Mouse (Mus musculus) granulocyte monocyte progenitor cell, adult 5-6 weeks (primary cell): ENCODE measurements at regions not wholly inside any gene's neighbourhood (a gene's known extent, or its start where the extent isn't known, plus 50 kb on each side); places are given as distances from the start of the nearest gene placed in this dataset.
"Not testable (repeated sequence)": the region's sequence is repeated elsewhere in the genome, so short reads cannot be mapped to it uniquely, and the experiment has no call there.

Experiments
- ATAC-seq: replicated peaks from 2 replicates; pipeline ENCODE4 v1.8.0; 2016; ENCODE audit warnings: mild to moderate bottlenecking, moderate TSS enrichment, inconsistent platforms; ENCODE audit not compliant: poor library complexity, severe bottlenecking

DNA sequence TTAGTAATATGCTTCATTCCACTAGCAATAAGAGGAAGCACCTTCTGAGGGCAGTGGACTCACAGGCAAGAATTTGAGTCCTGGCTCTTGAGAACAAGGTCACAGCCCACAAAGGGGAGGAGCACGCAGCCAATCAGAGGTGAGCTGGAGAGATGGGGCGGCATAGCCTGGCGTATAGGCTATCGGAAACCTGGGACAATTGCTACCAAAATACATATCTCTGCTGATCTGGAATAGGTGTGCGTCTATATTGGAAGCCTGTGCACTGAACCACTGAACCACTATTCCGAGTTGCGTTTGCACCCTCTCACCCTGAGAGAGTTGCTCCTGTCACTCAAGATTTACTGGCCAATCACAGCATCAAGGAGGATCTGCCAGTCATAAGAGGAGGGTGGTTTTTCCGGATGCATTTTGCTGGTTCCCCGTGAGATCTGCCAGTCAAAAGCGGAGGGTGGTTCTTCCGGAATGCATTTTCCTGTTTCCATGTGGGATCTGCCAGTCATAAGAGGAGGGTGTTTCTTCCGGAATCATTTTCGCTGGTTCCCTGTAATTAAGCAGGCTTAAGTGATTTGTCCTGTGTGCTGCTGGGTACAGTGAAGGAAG lies 80.1 kb upstream of the Riok2 start:
- ATAC-seq = peak; percentile 100

DNA sequence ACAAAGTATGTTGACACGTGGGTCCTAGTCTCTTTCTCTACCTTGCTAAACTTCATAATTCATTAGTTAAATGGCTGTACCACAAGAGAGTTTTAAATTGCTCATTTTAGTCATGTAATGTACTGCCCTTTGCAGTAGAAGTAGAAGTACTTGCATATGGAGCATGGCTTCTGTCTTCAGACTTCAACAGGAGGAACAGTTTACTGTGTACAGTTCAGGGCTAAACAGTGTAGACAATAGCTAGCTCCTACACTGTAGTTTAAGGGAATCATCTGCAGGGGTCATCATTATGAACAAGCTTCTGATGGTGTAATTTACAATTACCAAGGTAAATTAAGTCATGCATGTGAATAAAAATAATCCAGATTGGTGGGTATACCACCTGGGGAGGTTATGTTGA lies 79.1 kb upstream of the Riok2 start:
- not testable (repeated sequence) for ATAC-seq

DNA sequence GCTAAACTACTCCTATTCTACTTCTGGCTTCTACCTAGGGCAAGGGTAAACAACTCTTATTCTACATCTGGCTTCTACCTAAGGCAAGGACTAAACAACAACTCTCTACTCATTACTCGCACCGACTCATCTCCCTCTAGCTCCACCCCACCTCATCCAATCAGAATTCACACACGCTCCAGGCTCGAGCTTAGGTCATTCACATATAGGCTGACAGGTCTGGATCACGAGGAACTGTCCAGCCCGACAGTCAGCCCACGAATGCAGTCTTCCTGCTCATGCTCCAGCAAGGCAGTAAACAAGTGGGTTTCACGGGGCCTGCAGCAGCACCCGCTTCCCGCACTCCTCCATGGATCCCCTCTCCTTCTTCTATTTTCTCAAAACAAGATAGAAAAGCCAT lies 70.6 kb upstream of the Riok2 start:
- not testable (repeated sequence) for ATAC-seq
